Mouse (Mus musculus) spleen, adult 2 months (tissue): ENCODE measurements around the gene Pcsk4.

Experiments used
- CTCF ChIP-seq: fragments of 200-500 bp; IDR thresholded peaks from 2 replicates; pipeline ENCODE4 v1.5.1; 2011; ENCODE audit warnings: mild to moderate bottlenecking, inconsistent platforms; ENCODE audit not compliant: insufficient read depth, insufficient read length, insufficient replicate concordance; ENCODE audit errors: extremely low read depth
- POLR2A ChIP-seq: fragments of 200-500 bp; IDR thresholded peaks from 2 replicates; pipeline ENCODE4 v1.6.1; 2011; ENCODE audit warnings: low read depth, low read length, inconsistent platforms

- no peak for TF ChIP-seq CTCF
- TF ChIP-seq POLR2A, result no peak
These were observed 14.9 kb upstream of the Pcsk4 start for GRCm38 (mm10) chr10:80344131-80344661.
